Mouse (Mus musculus) liver, embryonic 11.5 days (tissue): ENCODE measurements at regions not wholly inside any gene's neighbourhood (a gene's known extent, or its start where the extent isn't known, plus 50 kb on each side); places are given as distances from the start of the nearest gene placed in this dataset.

Source experiments
- ATAC-seq: fragments of 200-750 bp; cut with Nextera tagmentation; replicated peaks from 2 replicates; pipeline ENCODE4 v1.8.0; 2017; ENCODE audit warnings: moderate number of reproducible peaks, mild to moderate bottlenecking, moderate TSS enrichment, moderate library complexity; ENCODE audit not compliant: low FRiP score
- DNase-seq: peaks from one replicate; pipeline ENCODE4 v3.0.0-alpha.2; 2017; ENCODE audit warnings: low spot score
- H3K27ac ChIP-seq: fragments of 300-500 bp; sonication (generic); 2 replicates; pipeline ENCODE4 v1.5.1; 2014; ENCODE audit warnings: mild to moderate bottlenecking, low read depth, low read length, control low read depth
- H3K27me3 ChIP-seq: fragments of 300-500 bp; sonication (generic); replicated peaks from 2 replicates; pipeline ENCODE4 v1.6.1; 2014; ENCODE audit warnings: low read length, mixed read lengths; ENCODE audit not compliant: control insufficient read depth, insufficient read depth
- H3K36me3 ChIP-seq: fragments of 300-500 bp; sonication (generic); 2 replicates; pipeline ENCODE4 v1.6.1; 2014; ENCODE audit warnings: mild to moderate bottlenecking, low read length, moderate library complexity, mixed read lengths; ENCODE audit not compliant: control insufficient read depth, insufficient read depth
- H3K4me1 ChIP-seq: fragments of 300-500 bp; sonication (generic); replicated peaks from 2 replicates; pipeline ENCODE4 v1.6.1; 2014; ENCODE audit warnings: low read length, mixed read lengths; ENCODE audit not compliant: control insufficient read depth, insufficient read depth
- H3K4me2 ChIP-seq: fragments of 300-500 bp; sonication (generic); 2 replicates; pipeline ENCODE4 v1.6.1; 2014; ENCODE audit warnings: mild to moderate bottlenecking, control low read depth, moderate library complexity
- H3K4me3 ChIP-seq: fragments of 300-500 bp; sonication (generic); 2 replicates; pipeline ENCODE4 v1.5.1; 2014; ENCODE audit warnings: low read depth, low read length, control low read depth
- H3K9ac ChIP-seq: fragments of 300-500 bp; sonication (generic); 2 replicates; pipeline ENCODE4 v1.6.1; 2014; ENCODE audit warnings: low read depth, low read length, control low read depth
- H3K9me3 ChIP-seq: fragments of 300-500 bp; sonication (generic); 2 replicates; pipeline ENCODE4 v1.6.1; 2016; ENCODE audit warnings: low read length, inconsistent platforms, mixed read lengths; ENCODE audit not compliant: control insufficient read depth
- WGBS: fragments of 180-500 bp; shearing (Covaris S2); extraction: QIAGEN DNeasy Blood & Tissue Kit; methylation state at CpG from one replicate; pipeline ENCODE4 v1.1.7; 2014; 5-methylcytosine and 5-hydroxymethylcytosine counted together

GRCm38 (mm10) chr3:52712151-52712550 lies 304.9 kb downstream of the Cog6 start:
- Histone ChIP-seq H3K9me3 (no peaks in the 10 kb centered on the region), H3K9ac (no peak overlapping the region), H3K4me1 (no peaks in the 10 kb centered on the region), H3K36me3 (no peaks in the 10 kb centered on the region), H3K4me3 (no peak overlapping the region), H3K4me2 (no peak overlapping the region), H3K27me3 (no peaks in the 10 kb centered on the region), H3K27ac (no peak overlapping the region)
- DNase-seq (no peak), ATAC-seq (no peak)
- 83% methylated on average over 5 of the region's 5 CpGs for WGBS

DNA sequence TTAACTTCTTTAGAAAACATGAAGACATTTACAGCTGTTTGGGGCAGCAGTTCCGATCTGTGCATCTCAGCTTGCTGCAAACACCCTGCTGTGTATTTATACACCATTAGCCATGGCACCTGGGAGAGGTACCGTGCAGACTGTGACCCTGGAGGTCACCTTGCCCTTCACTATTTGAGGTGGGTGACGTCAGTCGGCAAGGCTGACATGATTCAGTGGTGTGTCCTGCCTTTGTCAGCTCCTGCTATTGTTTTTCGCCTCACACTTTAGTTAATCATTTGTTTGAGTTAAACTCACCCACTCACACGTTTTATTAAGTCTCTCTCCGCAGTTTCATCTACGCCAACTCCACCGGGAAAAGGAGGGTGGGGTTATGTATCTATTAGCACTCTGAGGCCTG lies 305.9 kb downstream of the Cog6 start:
- Histone ChIP-seq H3K27me3 (no peaks in the 10 kb centered on the region), H3K36me3 (no peaks in the 10 kb centered on the region), H3K27ac (no peak overlapping the region), H3K9me3 (no peaks in the 10 kb centered on the region), H3K4me1 (no peaks in the 10 kb centered on the region), H3K4me3 (no peak overlapping the region), H3K4me2 (no peak overlapping the region), H3K9ac (no peak overlapping the region)
- WGBS = 73% methylated on average over 9 of the region's 9 CpGs
- ATAC-seq (no peak), DNase-seq (no peak)

- H3K27me3 ChIP-seq = no peaks in the 10 kb centered on the region
- H3K9me3 ChIP-seq = no peaks in the 10 kb centered on the region
- no peak for ATAC-seq
- no peak overlapping the region for H3K27ac ChIP-seq
- no peak overlapping the region for H3K9ac ChIP-seq
- WGBS = 74% methylated on average over 3 of the region's 3 CpGs
- no peak overlapping the region for H3K4me2 ChIP-seq
- H3K4me3 ChIP-seq = no peak overlapping the region
- H3K4me1 ChIP-seq = no peaks in the 10 kb centered on the region
- DNase-seq = no peak
- H3K36me3 ChIP-seq = no peaks in the 10 kb centered on the region
Observed at GRCm38 (mm10) chr3:52708746-52709145, 308.3 kb downstream of the Cog6 start.

DNA sequence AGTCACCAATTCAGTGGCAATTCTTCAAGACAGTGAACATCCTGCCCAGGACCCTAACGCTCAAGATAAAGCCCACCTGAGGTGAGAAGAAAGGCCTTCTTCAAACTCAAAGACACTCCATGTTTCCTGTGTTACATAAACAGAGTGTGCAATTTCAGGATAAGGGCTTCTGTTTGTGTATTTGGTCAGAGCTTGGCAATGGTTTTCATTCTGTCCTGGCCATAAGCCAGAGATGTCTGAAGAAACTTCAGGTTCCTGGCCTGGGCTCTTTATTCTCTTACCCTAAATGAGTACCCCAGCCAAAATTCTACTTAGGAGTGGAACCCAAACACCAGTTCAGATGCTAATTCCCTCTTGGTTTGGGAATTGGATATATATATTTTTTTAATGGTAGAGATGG lies 308.7 kb downstream of the Cog6 start:
- 54% methylated on average over 1 of the region's 1 CpGs for WGBS
- ATAC-seq = no peak

GRCm38 (mm10) chr3:52706626-52707025 lies 310.4 kb downstream of the Cog6 start:
- no peak for DNase-seq
- 89% methylated on average over 2 of the region's 2 CpGs for WGBS
- no peak overlapping the region for H3K4me2 ChIP-seq

More for the DNA sequence above, 308.7 kb downstream of the Cog6 start:
- no peak for DNase-seq
- Histone ChIP-seq H3K9ac (no peak overlapping the region), H3K27me3 (no peaks in the 10 kb centered on the region), H3K4me3 (no peak overlapping the region), H3K27ac (no peak overlapping the region), H3K36me3 (no peaks in the 10 kb centered on the region), H3K4me2 (no peak overlapping the region), H3K9me3 (no peaks in the 10 kb centered on the region), H3K4me1 (no peaks in the 10 kb centered on the region)

DNA sequence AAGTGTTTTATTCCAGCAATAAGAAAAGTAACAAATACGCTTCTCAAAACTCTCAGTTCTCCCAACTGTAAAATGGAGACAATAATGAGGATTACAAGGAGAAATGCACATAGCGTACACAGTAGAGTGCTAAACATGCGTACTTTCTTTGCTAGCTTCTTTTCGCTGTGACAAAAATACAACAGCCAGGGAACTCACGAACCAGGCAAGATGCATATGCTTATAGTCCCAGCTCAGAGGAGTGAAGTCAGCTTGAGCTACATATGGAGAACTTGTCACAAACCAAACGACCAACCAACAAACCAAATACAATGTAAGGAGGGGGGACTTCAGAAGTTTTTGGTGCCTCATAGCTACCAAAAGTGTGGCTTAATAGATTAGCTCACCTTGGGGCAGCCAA lies 313.3 kb downstream of the Cog6 start:
- Histone ChIP-seq H3K4me2 (no peak overlapping the region), H3K4me3 (no peak overlapping the region), H3K27ac (no peak overlapping the region), H3K4me1 (no peaks in the 10 kb centered on the region), H3K9ac (no peak overlapping the region), H3K27me3 (no peaks in the 10 kb centered on the region), H3K9me3 (no peaks in the 10 kb centered on the region), H3K36me3 (no peaks in the 10 kb centered on the region)
- DNase-seq (no peak), ATAC-seq (no peak)
- 85% methylated on average over 6 of the region's 6 CpGs for WGBS

More at GRCm38 (mm10) chr3:52706626-52707025, 310.4 kb downstream of the Cog6 start:
- Histone ChIP-seq H3K27ac (no peak overlapping the region), H3K9me3 (no peaks in the 10 kb centered on the region), H3K9ac (no peak overlapping the region), H3K27me3 (no peaks in the 10 kb centered on the region), H3K36me3 (no peaks in the 10 kb centered on the region), H3K4me3 (no peak overlapping the region), H3K4me1 (no peaks in the 10 kb centered on the region)
- no peak for ATAC-seq

DNA sequence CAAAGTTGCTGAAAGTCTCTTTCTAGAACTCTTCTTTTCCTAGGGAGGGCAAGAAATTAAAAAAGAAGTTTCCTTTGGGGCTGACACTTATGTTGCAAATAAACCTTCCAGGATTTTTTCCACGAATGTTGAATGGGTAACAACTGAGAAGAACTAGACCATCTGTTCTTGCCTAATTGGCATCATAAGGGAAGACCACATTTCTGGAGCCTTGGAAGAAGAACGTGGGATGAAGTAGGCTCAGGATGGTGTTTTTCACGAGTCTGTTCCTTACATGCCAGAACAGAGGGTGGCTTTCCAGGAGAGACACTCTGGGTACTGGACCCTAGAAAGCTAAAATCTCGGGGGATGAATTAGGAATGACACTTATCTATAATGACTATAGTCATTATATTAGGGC lies 314.1 kb downstream of the Cog6 start:
- Histone ChIP-seq H3K4me3 (no peak overlapping the region), H3K27ac (no peak overlapping the region), H3K9me3 (no peaks in the 10 kb centered on the region), H3K36me3 (no peaks in the 10 kb centered on the region), H3K4me2 (no peak overlapping the region), H3K27me3 (no peaks in the 10 kb centered on the region), H3K9ac (no peak overlapping the region), H3K4me1 (no peaks in the 10 kb centered on the region)
- no peak for ATAC-seq
- no peak for DNase-seq
- WGBS = 67% methylated on average over 4 of the region's 4 CpGs

GRCm38 (mm10) chr3:52701601-52702000 lies 315.4 kb downstream of the Cog6 start:
- WGBS = 81% methylated on average over 3 of the region's 3 CpGs
- no peak overlapping the region for H3K27ac ChIP-seq
- H3K4me1 ChIP-seq = no peaks in the 10 kb centered on the region
- no peak for ATAC-seq
- no peak overlapping the region for H3K9ac ChIP-seq
- no peak overlapping the region for H3K4me3 ChIP-seq
- no peaks in the 10 kb centered on the region for H3K27me3 ChIP-seq
- no peak overlapping the region for H3K4me2 ChIP-seq
- no peaks in the 10 kb centered on the region for H3K9me3 ChIP-seq
- no peaks in the 10 kb centered on the region for H3K36me3 ChIP-seq
- DNase-seq = no peak

DNA sequence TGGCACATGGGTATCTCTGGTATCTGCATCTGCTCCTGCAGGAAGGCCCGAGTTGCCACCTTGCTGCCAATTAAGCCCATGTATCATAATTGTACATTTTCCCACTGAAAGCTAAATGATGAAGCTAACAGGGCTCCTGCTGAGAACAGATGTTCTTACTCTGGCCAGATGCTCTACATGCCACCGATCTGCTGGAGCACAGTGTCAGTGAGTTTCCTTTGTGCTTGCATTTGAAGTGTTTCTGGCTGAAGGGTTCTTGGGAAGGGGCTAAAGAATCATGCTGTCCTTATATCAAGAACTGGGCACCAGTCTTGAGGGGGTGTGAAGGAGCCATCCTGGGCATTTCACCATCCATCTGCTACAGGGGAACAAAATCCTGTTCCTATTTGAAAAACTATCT lies 323.2 kb downstream of the Cog6 start:
- Histone ChIP-seq H3K27me3 (no peaks in the 10 kb centered on the region), H3K9me3 (no peaks in the 10 kb centered on the region), H3K36me3 (no peaks in the 10 kb centered on the region), H3K4me3 (no peak overlapping the region), H3K4me2 (no peak overlapping the region), H3K9ac (no peak overlapping the region), H3K27ac (no peak overlapping the region), H3K4me1 (no peaks in the 10 kb centered on the region)
- no peak for DNase-seq
- 69% methylated on average over 2 of the region's 2 CpGs for WGBS
- no peak for ATAC-seq
